Mouse (Mus musculus) heart, postnatal 0 days (tissue): ENCODE measurements at regions not wholly inside any gene's neighbourhood (a gene's known extent, or its start where the extent isn't known, plus 50 kb on each side); places are given as distances from the start of the nearest gene placed in this dataset.

Experiments
- CTCF ChIP-seq: IDR thresholded peaks from 2 replicates; pipeline ENCODE4 v1.5.1; 2016; ENCODE audit warnings: antibody characterized with exemption, control low read depth, low read depth
- EP300 ChIP-seq: IDR thresholded peaks from 2 replicates; pipeline ENCODE4 v1.6.1; 2016; ENCODE audit warnings: antibody characterized with exemption, low read depth

- TF ChIP-seq EP300, result no peak
- TF ChIP-seq CTCF, result no peak
Measured at GRCm38 (mm10) chr9:87894596-87894995, 163.5 kb upstream of the Tbx18 start.
